Mouse (Mus musculus) midbrain, embryonic 10.5 days (tissue): ENCODE measurements around the gene Cxcl10. TPM values are rescaled to one million over a fixed set of nuclear protein-coding genes. Genes with fewer than 3 reads are reported as not detected.
A peak's percentile ranks its signal among the peaks of the same experiment; 100 is the strongest.

Experiments used
- DNase-seq: peaks from one replicate; pipeline ENCODE4 v3.0.0-alpha.2; 2017; ENCODE audit warnings: low spot score
- H3K27ac ChIP-seq: fragments of 300-500 bp; sonication (generic); replicated peaks from 2 replicates; pipeline ENCODE4 v1.5.1; 2016; ENCODE audit warnings: mild to moderate bottlenecking
- H3K27me3 ChIP-seq: fragments of 300-500 bp; sonication (generic); 2 replicates; pipeline ENCODE4 v1.6.1; 2016; ENCODE audit warnings: low read depth, mild to moderate bottlenecking; ENCODE audit not compliant: poor library complexity, severe bottlenecking
- H3K36me3 ChIP-seq: fragments of 300-500 bp; sonication (generic); 2 replicates; pipeline ENCODE4 v1.6.1; 2016; ENCODE audit warnings: mild to moderate bottlenecking, moderate library complexity
- H3K4me1 ChIP-seq: fragments of 300-500 bp; sonication (generic); 2 replicates; pipeline ENCODE4 v1.6.1; 2016
- H3K4me3 ChIP-seq: fragments of 300-500 bp; sonication (generic); 2 replicates; pipeline ENCODE4 v1.5.1; 2016; ENCODE audit warnings: mild to moderate bottlenecking, moderate library complexity
- H3K9me3 ChIP-seq: fragments of 300-500 bp; sonication (generic); replicated peaks from 2 replicates; pipeline ENCODE4 v1.6.1; 2016; ENCODE audit warnings: mild to moderate bottlenecking
- WGBS: fragments of 180-500 bp; shearing (Covaris S2); methylation state at CpG from one replicate; pipeline ENCODE4 v1.1.7; 2016; 5-methylcytosine and 5-hydroxymethylcytosine counted together
- polyA plus RNA-seq: library from polyadenylated mRNA; unstranded; fragments of >200 nt; fragmentation: Nextera tagmentation; extraction: Ambion mirVana; gene quantifications from 2 replicates; pipeline ENCODE4 v1.2.1, GENCODE M21; 2016

The Cxcl10 gene
- polyA plus RNA-seq, 1 experiment from 2014 or later: 0.17 TPM

GRCm38 (mm10) chr5:92382349-92382679 lies 33.6 kb upstream of the Cxcl10 start:
- Histone ChIP-seq H3K4me1 (peaks cover 10% of the 10 kb centered on the region), H3K27ac (no peak overlapping the region), H3K4me3 (no peak overlapping the region), H3K27me3 (no peaks in the 10 kb centered on the region), H3K36me3 (no peaks in the 10 kb centered on the region), H3K9me3 (no peaks in the 10 kb centered on the region)
- 75% methylated on average over 9 of the region's 9 CpGs for WGBS
- no peak for DNase-seq

- no peaks in the 10 kb centered on the region for H3K27me3 ChIP-seq
- H3K4me3 ChIP-seq: no peak overlapping the region
- 44% methylated on average over 12 of the region's 12 CpGs for WGBS
- DNase-seq: peak; percentile 71
- H3K4me1 ChIP-seq: peaks cover 15% of the 10 kb centered on the region
- no peak overlapping the region for H3K27ac ChIP-seq
- no peaks in the 10 kb centered on the region for H3K9me3 ChIP-seq
- no peaks in the 10 kb centered on the region for H3K36me3 ChIP-seq
These were observed 33.1 kb upstream of the Cxcl10 start for GRCm38 (mm10) chr5:92381550-92382348.

GRCm38 (mm10) chr5:92376795-92377405 lies 28.2 kb upstream of the Cxcl10 start:
- WGBS: 54% methylated on average over 13 of the region's 13 CpGs
- no peak overlapping the region; the same call in 1 of the 2 replicates for H3K27ac ChIP-seq
- no peaks in the 10 kb centered on the region for H3K9me3 ChIP-seq
- no peak for DNase-seq
- H3K4me1 ChIP-seq: peaks cover 13% of the 10 kb centered on the region
- H3K4me3 ChIP-seq: no peak overlapping the region
- H3K36me3 ChIP-seq: no peaks in the 10 kb centered on the region
- no peaks in the 10 kb centered on the region for H3K27me3 ChIP-seq

GRCm38 (mm10) chr5:92375368-92375767 lies 26.7 kb upstream of the Cxcl10 start:
- Histone ChIP-seq H3K9me3 (no peaks in the 10 kb centered on the region), H3K4me1 (peaks cover 13% of the 10 kb centered on the region), H3K36me3 (no peaks in the 10 kb centered on the region), H3K27ac (no peak overlapping the region), H3K4me3 (no peak overlapping the region), H3K27me3 (no peaks in the 10 kb centered on the region)
- DNase-seq: no peak
- WGBS: 85% methylated on average over 17 of the region's 17 CpGs

GRCm38 (mm10) chr5:92374721-92375142 lies 26.0 kb upstream of the Cxcl10 start:
- H3K36me3 ChIP-seq: no peaks in the 10 kb centered on the region
- DNase-seq: no peak
- H3K27me3 ChIP-seq: no peaks in the 10 kb centered on the region
- no peaks in the 10 kb centered on the region for H3K9me3 ChIP-seq
- H3K4me3 ChIP-seq: no peak overlapping the region
- no peak overlapping the region for H3K27ac ChIP-seq
- 81% methylated on average over 6 of the region's 6 CpGs for WGBS
- peaks cover 13% of the 10 kb centered on the region for H3K4me1 ChIP-seq

GRCm38 (mm10) chr5:92372605-92373004 lies 23.9 kb upstream of the Cxcl10 start:
- Histone ChIP-seq H3K27me3 (no peaks in the 10 kb centered on the region), H3K4me3 (no peak overlapping the region), H3K4me1 (peaks cover 16% of the 10 kb centered on the region), H3K9me3 (no peaks in the 10 kb centered on the region), H3K27ac (no peak overlapping the region), H3K36me3 (no peaks in the 10 kb centered on the region)
- DNase-seq: no peak
- 79% methylated on average over 2 of the region's 2 CpGs for WGBS

GRCm38 (mm10) chr5:92371361-92371976 lies 22.8 kb upstream of the Cxcl10 start:
- no peak for DNase-seq
- no peaks in the 10 kb centered on the region for H3K27me3 ChIP-seq
- H3K27ac ChIP-seq: no peak overlapping the region
- WGBS: 89% methylated on average over 14 of the region's 14 CpGs
- H3K36me3 ChIP-seq: no peaks in the 10 kb centered on the region
- H3K4me3 ChIP-seq: no peak overlapping the region
- H3K4me1 ChIP-seq: peaks cover 5% of the 10 kb centered on the region; the same call in 1 of the 2 replicates
- no peaks in the 10 kb centered on the region for H3K9me3 ChIP-seq

GRCm38 (mm10) chr5:92370891-92371290 lies 22.2 kb upstream of the Cxcl10 start:
- WGBS: 93% methylated on average over 6 of the region's 6 CpGs
- no peak for DNase-seq

GRCm38 (mm10) chr5:92370392-92370791 lies 21.7 kb upstream of the Cxcl10 start:
- DNase-seq: no peak
- H3K27ac ChIP-seq: no peak overlapping the region

More at GRCm38 (mm10) chr5:92370891-92371290, 22.2 kb upstream of the Cxcl10 start:
- Histone ChIP-seq H3K9me3 (no peaks in the 10 kb centered on the region), H3K27me3 (no peaks in the 10 kb centered on the region), H3K4me1 (0 out of 2 replicates have a peak, but pooled peaks cover 3% of the 10 kb centered on the region), H3K27ac (no peak overlapping the region), H3K4me3 (no peak overlapping the region), H3K36me3 (no peaks in the 10 kb centered on the region)

GRCm38 (mm10) chr5:92369151-92369994 lies 20.7 kb upstream of the Cxcl10 start:
- Histone ChIP-seq H3K36me3 (no peaks in the 10 kb centered on the region), H3K4me1 (0 out of 2 replicates have a peak, but pooled peaks cover 3% of the 10 kb centered on the region), H3K27ac (no peak overlapping the region), H3K9me3 (no peaks in the 10 kb centered on the region), H3K4me3 (no peak overlapping the region), H3K27me3 (0 out of 2 replicates have a peak, but pooled peaks cover 4% of the 10 kb centered on the region)
- 84% methylated on average over 13 of the region's 13 CpGs for WGBS
- no peak for DNase-seq

More at GRCm38 (mm10) chr5:92370392-92370791, 21.7 kb upstream of the Cxcl10 start:
- H3K4me3 ChIP-seq: no peak overlapping the region
- 0 out of 2 replicates have a peak, but pooled peaks cover 3% of the 10 kb centered on the region for H3K4me1 ChIP-seq
- WGBS: 89% methylated on average over 6 of the region's 6 CpGs
- no peaks in the 10 kb centered on the region for H3K27me3 ChIP-seq
- H3K9me3 ChIP-seq: no peaks in the 10 kb centered on the region
- H3K36me3 ChIP-seq: no peaks in the 10 kb centered on the region

GRCm38 (mm10) chr5:92368392-92368791 lies 19.7 kb upstream of the Cxcl10 start:
- Histone ChIP-seq H3K9me3 (no peaks in the 10 kb centered on the region), H3K4me1 (0 out of 2 replicates have a peak, but pooled peaks cover 3% of the 10 kb centered on the region), H3K27ac (no peak overlapping the region), H3K36me3 (no peaks in the 10 kb centered on the region), H3K4me3 (no peak overlapping the region), H3K27me3 (0 out of 2 replicates have a peak, but pooled peaks cover 4% of the 10 kb centered on the region)
- no peak for DNase-seq
- WGBS: 94% methylated on average over 10 of the region's 10 CpGs

- Histone ChIP-seq H3K9me3 (no peaks in the 10 kb centered on the region), H3K27ac (no peak overlapping the region), H3K4me1 (peaks cover 7% of the 10 kb centered on the region), H3K27me3 (0 out of 2 replicates have a peak, but pooled peaks cover 4% of the 10 kb centered on the region), H3K4me3 (no peak overlapping the region), H3K36me3 (no peaks in the 10 kb centered on the region)
- WGBS: 77% methylated on average over 6 of the region's 6 CpGs
- no peak for DNase-seq
These were observed 17.9 kb upstream of the Cxcl10 start for GRCm38 (mm10) chr5:92366565-92366964.
